Mouse (Mus musculus) CH12.LX (cell line): ENCODE results near the gene Spata25. TPM values are rescaled to one million over a fixed set of nuclear protein-coding genes. Genes with fewer than 3 reads are reported as not detected.
A peak's percentile ranks its signal among the peaks of the same experiment; 100 is the strongest.

Experiments used
- DNase-seq: peaks from one replicate; pipeline ENCODE4 v3.0.0-alpha.2; 2013; ENCODE audit errors: extremely low read depth
- H3K27ac ChIP-seq: 2 replicates; pipeline ENCODE4 v1.5.1; 2012; ENCODE audit warnings: low read depth, mild to moderate bottlenecking, control low read depth, moderate library complexity; ENCODE audit not compliant: insufficient read depth
- H3K27me3 ChIP-seq: replicated peaks from 2 replicates; pipeline ENCODE3; 2012; ENCODE audit warnings: inconsistent platforms
- H3K36me3 ChIP-seq, 2 experiments: replicated peaks in 1 of 2; 2 replicates each; pipeline versions ENCODE3 to v1.6.1; 2012; ENCODE audit warnings: inconsistent platforms in 1 of 2, low read length in 1 of 2, mild to moderate bottlenecking in 1 of 2, mixed read lengths in 1 of 2, moderate library complexity in 1 of 2; ENCODE audit not compliant: control insufficient read depth in 1 of 2, insufficient read depth in 1 of 2
- H3K4me1 ChIP-seq, 2 experiments: 2 replicates each; pipeline ENCODE4 v1.6.1; 2012; ENCODE audit warnings: inconsistent platforms in 1 of 2, moderate library complexity in 1 of 2; ENCODE audit not compliant: insufficient read depth in 2 of 2, control insufficient read depth in 1 of 2
- H3K4me2 ChIP-seq: 2 replicates; pipeline ENCODE4 v1.6.1; 2012; ENCODE audit warnings: low read depth, mild to moderate bottlenecking, control low read depth; ENCODE audit not compliant: poor library complexity, insufficient read depth, severe bottlenecking
- H3K4me3 ChIP-seq, 3 experiments: fragments of 150-350 bp in 1 of 3; sonication (generic) in 1 of 3; replicated peaks in 1 of 3; 2 replicates each; pipeline versions ENCODE3 to v1.5.1; 2011 to 2012; ENCODE audit warnings: low read depth in 2 of 3, low read length in 2 of 3, mild to moderate bottlenecking in 2 of 3, moderate library complexity in 2 of 3, control low read depth in 1 of 3, improper control_type of control experiment in 1 of 3, inconsistent platforms in 1 of 3, mixed read lengths in 1 of 3; ENCODE audit not compliant: poor library complexity in 1 of 3
- H3K79me2 ChIP-seq: replicated peaks from 2 replicates; pipeline ENCODE4 v1.6.1; 2012; ENCODE audit warnings: mild to moderate bottlenecking, moderate library complexity; ENCODE audit not compliant: control insufficient read depth, poor library complexity, insufficient read depth, severe bottlenecking; ENCODE audit errors: extremely low read depth
- H3K9ac ChIP-seq: 2 replicates; pipeline ENCODE4 v1.6.1; 2012; ENCODE audit warnings: low read depth, mild to moderate bottlenecking, control low read depth, moderate library complexity; ENCODE audit not compliant: insufficient read depth
- H3K9me3 ChIP-seq: replicated peaks from 2 replicates; pipeline ENCODE3; 2012; ENCODE audit warnings: low read length, inconsistent platforms, mixed read lengths
- CTCF ChIP-seq, 2 experiments: IDR thresholded peaks in 1 of 2; conservative IDR thresholded peaks in 1 of 2; 2 replicates each; pipeline ENCODE4 v1.5.1; 2011 to 2012; ENCODE audit warnings: low read depth in 2 of 2, low read length in 2 of 2, improper control_type of control experiment in 1 of 2, inconsistent platforms in 1 of 2, mild to moderate bottlenecking in 1 of 2, moderate library complexity in 1 of 2
- ELF1 ChIP-seq: IDR thresholded peaks from 2 replicates; pipeline ENCODE4 v1.6.1; 2014; ENCODE audit warnings: low read depth, mild to moderate bottlenecking, inconsistent platforms, low read length, improper control_type of control experiment
- GABPA ChIP-seq: IDR thresholded peaks from 2 replicates; pipeline ENCODE4 v1.6.1; 2012; ENCODE audit warnings: low read depth, low read length, improper control_type of control experiment, inconsistent platforms; ENCODE audit not compliant: insufficient replicate concordance
- HCFC1 ChIP-seq: IDR thresholded peaks from 2 replicates; pipeline ENCODE4 v1.6.1; 2012; ENCODE audit warnings: low read depth, mild to moderate bottlenecking, inconsistent platforms, low read length, improper control_type of control experiment
- JUN ChIP-seq: IDR thresholded peaks from 2 replicates; pipeline ENCODE4 v1.6.1; 2011; ENCODE audit warnings: low read depth, mild to moderate bottlenecking, low read length, improper control_type of control experiment, moderate library complexity; ENCODE audit not compliant: insufficient read depth
- KAT2A ChIP-seq: IDR thresholded peaks from 2 replicates; pipeline ENCODE4 v1.6.1; 2012; ENCODE audit warnings: low read length, improper control_type of control experiment, inconsistent platforms; ENCODE audit not compliant: insufficient replicate concordance
- MYC ChIP-seq: IDR thresholded peaks from 2 replicates; pipeline ENCODE4 v1.6.1; 2011; ENCODE audit warnings: low read depth, mild to moderate bottlenecking, improper control_type of control experiment, low read length
- NELFE ChIP-seq: IDR thresholded peaks from 2 replicates; pipeline ENCODE4 v1.6.1; 2011; ENCODE audit warnings: low read depth, low read length, improper control_type of control experiment
- NRF1 ChIP-seq: IDR thresholded peaks from 2 replicates; pipeline ENCODE4 v1.6.1; 2014; ENCODE audit warnings: low read depth, mild to moderate bottlenecking, inconsistent platforms, low read length, improper control_type of control experiment, moderate library complexity
- POLR2A ChIP-seq: IDR thresholded peaks from 2 replicates; pipeline ENCODE4 v1.6.1; 2011; ENCODE audit warnings: low read depth, mild to moderate bottlenecking, improper control_type of control experiment, low read length
- RAD21 ChIP-seq: IDR thresholded peaks from 2 replicates; pipeline ENCODE4 v1.6.1; 2011; ENCODE audit warnings: low read depth, mild to moderate bottlenecking, low read length, improper control_type of control experiment, moderate library complexity
- SIN3A ChIP-seq: IDR thresholded peaks from 2 replicates; pipeline ENCODE4 v1.6.1; 2012; ENCODE audit warnings: low read length, improper control_type of control experiment, inconsistent platforms
- TBP ChIP-seq: conservative IDR thresholded peaks from 2 replicates; pipeline ENCODE4 v1.6.1; 2011; ENCODE audit warnings: low read depth, low read length, improper control_type of control experiment
- TCF12 ChIP-seq: IDR thresholded peaks from 2 replicates; pipeline ENCODE4 v1.6.1; 2014; ENCODE audit warnings: low read depth, mild to moderate bottlenecking, inconsistent platforms, low read length, improper control_type of control experiment
- UBTF ChIP-seq: IDR thresholded peaks from 2 replicates; pipeline ENCODE4 v1.6.1; 2012; ENCODE audit warnings: low read depth, mild to moderate bottlenecking, inconsistent platforms, low read length, improper control_type of control experiment, moderate library complexity
- USF2 ChIP-seq: conservative IDR thresholded peaks from 2 replicates; pipeline ENCODE4 v1.6.1; 2011; ENCODE audit warnings: low read depth, low read length, improper control_type of control experiment
- ZMIZ1 ChIP-seq: IDR thresholded peaks from 2 replicates; pipeline ENCODE4 v1.6.1; 2012; ENCODE audit warnings: low read depth, mild to moderate bottlenecking, inconsistent platforms, low read length, improper control_type of control experiment
- dilution Hi-C: fragments of 300-500 bp; cut with MboI; formaldehyde crosslinking; loops from 2 replicates; pipeline ENCODE4 v1.14.3; 2020; ENCODE audit warnings: low sequenced_read_pairs; ENCODE audit not compliant: extremely low pct_unique_long_range_greater_than_20kb, extremely low pct_ligation_motif_present
- in situ Hi-C: fragments of 300-500 bp; cut with MboI; formaldehyde crosslinking; loops from 3 replicates; pipeline ENCODE4 v1.14.3; 2019; ENCODE audit warnings: low sequenced_read_pairs, low pct_ligation_motif_present, low pct_unique_long_range_greater_than_20kb, mixed read lengths
- polyA plus RNA-seq: library from polyadenylated mRNA; unstranded; fragments of >175 nt; gene quantifications from 2 replicates; pipeline ENCODE4 v1.2.1, GENCODE M21; 2012; ENCODE audit warnings: low read depth; ENCODE audit not compliant: insufficient read length
- total RNA-seq, 2 experiments: library from RNA; depleted of rRNA; stranded (reverse); fragments of 300-350 nt in 1 of 2; fragments of >200 nt in 1 of 2; gene quantifications; 2 replicates each; pipeline ENCODE4 v1.2.3; 2012 to 2014

The Spata25 gene
- total and polyA plus RNA-seq, 3 experiments: not detected

- TF ChIP-seq GABPA (no peak), USF2 (no peak), NRF1 (peak; percentile 45; the same call in 1 of the 2 replicates), POLR2A (peak; percentile 94), TCF12 (peak; percentile 89), UBTF (no peak), ZMIZ1 (peak; percentile 76; the same call in 1 of the 2 replicates), NELFE (peak; percentile 87), RAD21 (no peak), HCFC1 (peak; percentile 64), KAT2A (0 out of 2 replicates have a peak, but pooled peaks have one; percentile 17), MYC (no peak), TBP (peak; percentile 48; the same call in 1 of the 2 replicates), ELF1 (peak; percentile 79)
Measured at GRCm38 (mm10) chr2:164822636-164823165, 5.6 kb downstream of the Spata25 start, which contains the start of gene Zswim1 (continued).

GRCm38 (mm10) chr2:164821060-164821459 is 7.3 kb downstream of the Spata25 start:
- DNase-seq: no peak
- no peak overlapping the region for H3K4me2 ChIP-seq
- H3K9ac ChIP-seq: no peak overlapping the region
- dilution Hi-C loops (no loop called here), in situ Hi-C loops (no loop called here)
- H3K27ac ChIP-seq: no peak overlapping the region
- H3K4me1 ChIP-seq: peaks cover 0 to 14% of the 10 kb centered on the region in 2 experiments; a peak in 3 of 4 replicates
- H3K27me3 ChIP-seq: no peaks in the 10 kb centered on the region
- no peak overlapping the region for H3K4me3 ChIP-seq
- peaks cover 26 to 45% of the 10 kb centered on the region in 2 experiments for H3K36me3 ChIP-seq
- no peak for TF ChIP-seq UBTF
- TF ChIP-seq SIN3A: no peak
- H3K9me3 ChIP-seq: no peaks in the 10 kb centered on the region
- H3K79me2 ChIP-seq: no peaks in the 10 kb centered on the region; the same call in 1 of the 2 replicates

- dilution Hi-C loops: no loop called here
- Histone ChIP-seq H3K4me3 (no peak overlapping the region), H3K36me3 (peaks cover 11 to 47% of the 10 kb centered on the region in 2 experiments), H3K4me1 (peaks cover 0 to 6% of the 10 kb centered on the region in 2 experiments; a peak in 2 of 4 replicates), H3K4me2 (no peak overlapping the region), H3K27ac (no peak overlapping the region), H3K9ac (no peak overlapping the region), H3K27me3 (no peaks in the 10 kb centered on the region), H3K79me2 (no peaks in the 10 kb centered on the region), H3K9me3 (no peaks in the 10 kb centered on the region)
- DNase-seq: no peak
- TF ChIP-seq JUN: no peak
- peak in 1 of 2 experiments; percentile 29; a peak in 2 of 4 replicates for TF ChIP-seq CTCF (conservative IDR thresholded peaks at IDR 0.05 in 1 of 2, IDR thresholded peaks at IDR 0.05 in 1 of 2; ENCODE audit: low read depth in 2 of 2, low read length in 2 of 2)
- in situ Hi-C loops: no loop called here
Measured at GRCm38 (mm10) chr2:164817703-164818102, 10.6 kb downstream of the Spata25 start.
